Mouse (Mus musculus) testis, postnatal 10 days (tissue): ENCODE data around the gene Myo10.

ENCODE experiments used
- DNase-seq: peaks from one replicate; pipeline ENCODE4 v3.0.0; 2021; ENCODE audit warnings: low spot score

The Myo10 gene

DNA sequence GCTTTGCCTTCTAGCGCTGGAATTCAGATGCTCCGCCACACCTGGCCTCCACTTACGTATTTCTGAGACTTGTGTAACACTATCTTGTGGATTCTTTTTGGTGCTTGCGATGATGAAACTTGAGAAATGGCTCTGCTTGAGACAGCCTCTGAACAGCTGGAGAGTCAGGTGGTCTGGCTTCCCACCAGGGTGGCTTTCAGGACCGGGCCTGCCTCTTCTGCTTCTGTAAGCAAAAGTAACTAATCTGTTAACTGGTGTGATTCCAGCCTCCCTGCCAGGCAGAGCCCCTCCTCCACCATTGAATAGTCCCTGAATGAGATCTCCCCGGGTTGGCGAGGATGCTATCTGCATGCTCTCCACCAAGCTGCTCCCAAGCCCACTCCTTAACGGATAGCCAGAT is 140.0 kb downstream of the Myo10 start:
- no peak for DNase-seq

DNA sequence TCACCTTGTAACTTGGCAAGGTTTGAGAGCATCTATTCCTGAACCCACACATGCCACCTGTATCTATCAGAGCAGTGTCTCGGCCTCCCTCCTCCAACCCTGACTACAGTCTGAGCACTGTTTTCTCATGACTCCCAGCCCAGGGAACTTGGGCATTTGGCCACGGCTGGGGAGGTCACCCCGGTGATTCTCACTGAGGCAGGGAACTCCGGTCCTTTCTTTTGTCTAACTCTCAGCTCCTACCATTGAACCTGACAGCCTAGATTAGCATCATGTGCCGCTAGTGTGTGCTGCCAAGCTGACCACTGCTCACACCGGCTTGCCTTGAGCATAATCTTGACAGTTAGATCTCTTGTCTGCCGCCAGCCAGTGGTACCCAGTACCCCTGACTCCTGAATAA is 140.8 kb downstream of the Myo10 start:
- DNase-seq: no peak

DNA sequence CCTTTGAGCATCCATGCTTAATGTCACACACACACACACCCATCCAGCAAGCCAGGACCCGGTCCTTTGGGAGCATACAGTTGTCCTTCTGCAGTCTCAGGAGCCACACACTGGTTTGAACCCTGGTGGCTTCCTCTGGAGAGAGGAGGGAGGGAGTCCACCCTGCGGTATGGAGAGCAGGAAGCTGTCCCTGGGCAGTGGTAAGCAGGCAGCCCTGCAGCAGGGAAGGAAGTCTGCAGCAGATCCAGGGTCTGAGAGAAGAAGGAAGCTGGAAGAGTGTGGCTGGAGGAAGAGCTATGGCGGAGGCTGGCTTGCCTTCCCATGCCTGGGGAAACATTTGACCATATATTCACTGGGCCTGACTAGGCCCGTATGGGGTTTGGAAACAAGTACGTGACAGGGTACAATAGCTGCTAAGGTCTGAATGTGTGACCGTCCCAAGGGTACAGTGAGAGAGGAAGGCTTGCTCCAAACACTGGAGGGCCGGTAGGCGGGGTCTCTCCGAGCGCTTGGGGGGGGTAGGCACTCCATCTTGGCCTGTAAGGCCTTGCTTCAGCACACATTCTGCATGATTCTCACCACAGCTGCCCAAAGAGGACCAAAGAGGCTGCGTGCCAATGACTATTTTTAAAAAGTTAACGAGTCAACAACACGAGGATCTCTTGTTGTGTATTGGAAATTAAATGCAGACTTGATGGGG is 142.5 kb downstream of the Myo10 start:
- DNase-seq: no peak

GRCm38 (mm10) chr15:25767777-25768176 is 145.5 kb downstream of the Myo10 start:
- no peak for DNase-seq

DNA sequence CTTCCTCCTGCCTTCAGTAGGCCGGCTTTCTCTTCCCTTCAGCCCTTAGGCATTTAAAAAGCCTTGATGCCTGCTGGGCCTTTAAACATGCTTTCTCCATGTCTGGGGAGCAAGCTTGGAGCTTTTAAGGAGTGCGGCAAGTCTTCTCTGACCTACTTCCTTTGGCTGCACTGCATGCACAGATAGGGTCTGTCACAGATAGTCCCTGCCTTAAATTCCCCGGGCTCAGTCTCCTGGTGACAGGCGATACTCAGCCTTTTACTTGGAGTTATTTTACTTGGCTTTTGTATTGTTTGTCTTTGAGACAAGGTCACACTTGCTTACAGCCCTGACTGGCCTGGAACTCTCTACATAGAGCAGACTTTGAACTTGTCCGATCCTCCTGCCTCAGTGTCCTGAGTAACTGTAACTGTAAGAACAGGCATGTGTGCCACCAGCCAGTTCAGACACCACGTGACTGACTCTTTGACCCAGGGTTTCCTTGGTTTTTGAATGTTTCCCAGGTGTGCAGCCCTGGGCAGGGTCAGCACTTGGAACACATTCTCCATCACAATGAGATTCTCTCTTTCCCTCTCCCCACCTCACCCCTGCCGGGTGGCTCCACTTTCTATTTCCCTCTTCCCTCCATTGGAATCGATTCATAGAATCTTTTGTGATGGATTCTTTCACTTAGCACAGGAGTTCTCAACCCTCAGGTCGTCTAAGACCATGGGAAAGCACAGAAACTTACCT is 147.4 kb downstream of the Myo10 start:
- DNase-seq: no peak

DNA sequence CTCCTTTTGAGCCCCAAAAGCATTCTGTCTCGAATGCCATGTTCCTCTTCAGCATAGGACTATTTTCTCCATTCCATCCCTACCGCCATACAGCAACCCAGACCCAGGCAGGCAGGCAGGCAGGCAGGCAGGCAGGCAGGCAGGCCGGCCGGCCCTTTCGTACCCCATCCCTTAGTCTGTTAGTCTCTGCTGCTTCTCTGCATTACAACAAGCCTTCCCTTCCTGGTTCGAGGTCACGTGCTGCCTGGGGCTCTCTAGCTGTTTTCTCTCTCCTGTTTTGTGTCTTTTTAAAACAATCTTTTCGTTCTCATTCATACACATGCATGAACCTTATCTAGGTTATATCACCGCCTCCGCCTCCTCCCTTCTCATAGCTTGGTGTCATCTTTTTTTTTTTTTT is 149.5 kb downstream of the Myo10 start:
- DNase-seq: no peak

DNA sequence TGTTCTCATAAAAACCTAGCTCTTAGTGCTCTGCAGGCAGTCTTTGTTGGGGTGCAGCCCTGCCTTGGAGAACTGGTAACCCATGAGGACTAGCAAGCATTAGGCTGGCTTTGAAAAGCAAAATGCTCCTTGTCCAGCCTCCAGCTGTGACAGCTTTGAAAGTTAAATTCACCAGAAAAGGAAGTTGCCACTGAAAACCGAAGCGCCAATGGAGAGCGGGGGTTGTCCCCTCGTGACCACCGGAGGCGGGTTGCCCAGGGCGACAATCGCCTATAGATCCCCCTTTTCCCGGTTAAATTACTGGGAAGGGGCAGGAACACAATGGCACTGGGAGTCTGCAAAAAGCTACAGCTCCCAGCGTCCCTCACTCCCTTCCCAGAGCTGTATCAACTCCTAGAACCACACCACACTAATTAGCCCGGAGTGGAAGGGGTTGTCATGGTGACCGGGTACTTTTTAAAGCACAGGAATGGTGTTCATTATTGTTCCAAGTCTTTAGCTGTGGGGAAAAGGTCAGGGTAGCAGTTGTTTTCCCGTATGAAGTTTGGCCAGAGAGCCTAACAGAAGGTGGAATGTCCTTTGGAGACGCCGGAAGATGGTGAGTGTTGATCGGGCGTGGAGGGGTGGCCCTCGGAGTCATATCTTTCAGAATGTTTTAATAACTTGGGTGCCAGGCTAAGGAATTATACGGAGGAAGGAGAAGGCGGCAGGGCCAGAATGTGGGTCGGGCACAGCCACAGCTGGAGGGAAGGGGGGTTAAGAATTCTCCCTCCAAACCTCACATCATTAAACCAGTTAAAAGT is 151.6 kb downstream of the Myo10 start:
- peak; percentile 73 for DNase-seq

DNA sequence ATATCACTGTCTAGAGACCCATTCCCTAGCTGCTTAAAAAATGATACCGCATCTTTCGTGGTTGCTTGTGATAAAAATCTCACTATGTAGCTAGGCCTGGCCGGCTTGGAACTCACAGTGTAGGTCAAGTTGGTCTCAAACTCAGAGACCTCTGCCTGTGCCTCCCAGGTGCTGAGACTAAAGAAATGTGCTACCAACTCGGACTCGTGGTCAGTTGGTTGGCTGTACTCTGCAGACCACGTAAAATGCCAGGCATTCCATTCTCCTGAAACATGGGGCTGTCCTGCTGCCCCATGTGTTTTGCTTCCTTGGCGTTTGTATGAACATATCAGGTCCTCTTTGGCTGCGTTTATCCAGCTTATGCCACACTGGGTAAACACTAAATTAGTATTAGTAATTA is 156.6 kb downstream of the Myo10 start:
- DNase-seq: no peak

DNA sequence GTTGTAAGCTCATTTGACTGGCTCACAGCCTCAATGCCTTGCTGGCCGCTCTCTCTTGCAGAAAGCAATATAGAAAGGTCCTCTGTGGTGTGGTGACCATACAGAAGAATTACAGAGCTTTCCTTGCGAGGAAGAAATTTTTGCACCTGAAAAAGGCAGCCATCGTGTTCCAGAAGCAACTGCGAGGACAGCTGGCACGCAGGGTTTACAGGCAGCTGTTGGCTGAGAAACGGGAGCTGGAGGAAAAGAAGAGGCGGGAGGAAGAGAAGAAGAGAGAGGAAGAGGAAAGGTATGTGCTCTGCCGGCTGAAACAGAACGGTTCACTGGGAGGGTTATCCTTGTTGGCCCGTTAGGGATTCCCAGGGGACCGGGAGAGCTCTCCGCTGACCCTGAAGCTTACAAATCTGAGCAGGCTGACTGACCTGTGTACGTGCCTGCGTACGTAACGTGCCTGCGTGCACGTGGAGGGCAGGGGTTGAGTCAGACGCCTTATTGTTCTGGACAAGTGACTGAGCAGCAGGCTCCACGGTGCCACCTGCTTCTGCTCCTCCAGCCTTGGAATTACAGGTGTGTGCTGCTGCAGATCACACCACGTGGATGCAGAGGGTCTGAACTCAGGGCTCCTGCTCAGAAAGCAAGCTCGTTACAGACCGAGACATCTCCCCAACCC is 157.3 kb downstream of the Myo10 start:
- DNase-seq: no peak

DNA sequence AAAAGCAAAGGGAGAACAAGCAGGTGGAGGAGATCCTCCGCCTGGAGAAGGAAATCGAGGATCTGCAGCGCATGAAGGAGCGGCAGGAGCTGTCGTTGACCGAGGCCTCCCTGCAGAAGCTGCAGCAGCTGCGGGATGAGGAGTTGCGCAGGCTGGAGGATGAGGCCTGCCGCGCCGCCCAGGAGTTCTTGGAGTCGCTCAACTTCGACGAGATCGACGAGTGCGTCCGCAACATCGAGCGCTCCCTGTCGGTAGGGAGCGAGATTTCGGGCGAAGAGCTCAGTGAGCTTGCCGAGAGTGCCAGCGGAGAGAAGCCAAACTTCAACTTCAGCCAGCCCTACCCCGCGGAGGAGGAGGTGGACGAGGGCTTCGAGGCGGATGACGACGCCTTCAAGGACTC is 158.7 kb downstream of the Myo10 start:
- no peak for DNase-seq

- peak; percentile 46 for DNase-seq
These were observed 163.4 kb downstream of the Myo10 start for GRCm38 (mm10) chr15:25785456-25786390.

GRCm38 (mm10) chr15:25787406-25787805 is 165.1 kb downstream of the Myo10 start:
- no peak for DNase-seq

DNA sequence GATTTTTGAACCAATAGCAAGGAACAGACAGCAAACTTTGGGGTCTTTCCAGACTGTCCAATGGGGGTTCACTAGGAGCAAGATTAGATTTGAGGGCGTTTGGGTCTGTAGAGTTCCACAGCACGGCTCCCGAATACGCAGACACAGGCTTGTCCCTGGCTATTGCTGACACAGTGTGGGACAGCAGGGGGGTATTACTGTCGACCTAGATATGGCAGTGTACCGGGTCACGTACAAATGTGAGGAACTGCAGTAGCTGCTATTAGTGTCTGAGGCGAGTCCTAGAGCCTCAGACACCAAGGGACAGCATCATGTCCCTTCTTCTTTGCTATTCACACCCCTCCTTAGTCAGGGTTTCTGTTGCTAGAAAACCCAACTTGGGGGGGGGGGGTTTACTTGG is 165.6 kb downstream of the Myo10 start:
- DNase-seq: no peak

DNA sequence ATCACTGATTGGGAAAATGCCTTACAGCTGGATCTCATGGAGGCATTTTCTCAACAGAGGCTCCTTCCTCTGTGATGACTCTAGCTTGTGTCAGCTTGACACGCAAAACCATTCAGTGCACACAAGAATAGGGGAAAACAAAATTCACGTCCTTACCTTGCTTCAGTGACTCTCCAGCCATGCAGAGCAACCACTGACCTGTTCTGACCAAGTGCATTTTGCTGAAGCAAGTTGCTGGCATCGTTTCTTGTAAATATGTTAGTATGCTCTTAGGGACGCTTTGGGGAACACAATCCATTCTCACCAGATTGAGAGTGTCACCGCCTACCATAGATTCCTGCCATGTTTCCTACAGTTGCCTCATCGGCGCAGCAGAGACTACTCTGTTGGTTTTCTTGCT is 166.2 kb downstream of the Myo10 start:
- no peak for DNase-seq

GRCm38 (mm10) chr15:25789241-25789640 is 166.9 kb downstream of the Myo10 start:
- DNase-seq: no peak

- no peak for DNase-seq
These were observed 169.5 kb downstream of the Myo10 start for GRCm38 (mm10) chr15:25791660-25792353.

- DNase-seq: no peak
These were observed 171.8 kb downstream of the Myo10 start for GRCm38 (mm10) chr15:25794123-25794522.

- DNase-seq: no peak
These were observed 173.2 kb downstream of the Myo10 start for GRCm38 (mm10) chr15:25795496-25795895.

DNA sequence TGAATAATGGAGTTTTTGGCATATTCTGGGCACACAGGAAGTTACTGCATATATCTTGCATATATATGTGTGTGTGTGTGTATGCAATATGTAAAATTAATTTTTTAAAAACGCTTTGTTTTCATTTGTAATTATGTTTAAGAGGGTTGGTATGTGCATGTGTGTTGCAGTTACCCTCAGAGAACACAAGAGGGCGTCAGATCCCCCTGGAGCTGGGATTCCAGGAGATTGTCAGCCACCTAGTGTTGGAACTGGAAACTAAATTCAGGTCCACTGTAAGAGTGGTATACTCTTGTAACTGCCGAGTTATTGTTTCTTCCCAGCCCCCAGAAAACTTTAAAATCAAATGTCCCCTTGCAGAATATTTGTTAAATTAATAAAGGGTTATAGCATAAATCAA is 174.0 kb downstream of the Myo10 start:
- DNase-seq: peak; percentile 53

GRCm38 (mm10) chr15:25797179-25797578 is 174.9 kb downstream of the Myo10 start:
- DNase-seq: no peak

GRCm38 (mm10) chr15:25797888-25798287 is 175.6 kb downstream of the Myo10 start:
- DNase-seq: no peak
